Mouse (Mus musculus) frontal cortex, postnatal 10 days (tissue): ENCODE data around the gene Ccdc85c.
A peak's percentile ranks its signal among the peaks of the same experiment; 100 is the strongest.

Experiments used
- DNase-seq, 2 experiments: peaks; one replicate each; pipeline ENCODE4 v3.0.0; 2022; ENCODE audit warnings: low spot score in 2 of 2, mixed read lengths in 1 of 2

Ccdc85c gene

GRCm38 (mm10) chr12:108219163-108219562 is 56.1 kb downstream of the Ccdc85c start:
- DNase-seq, result no peak

- peak in 1 of 2 experiments; percentile 57 for DNase-seq
These were observed 57.7 kb downstream of the Ccdc85c start for GRCm38 (mm10) chr12:108217572-108217971.

GRCm38 (mm10) chr12:108216611-108217370 is 58.4 kb downstream of the Ccdc85c start:
- DNase-seq, result no peak

- no peak for DNase-seq
These were observed 60.1 kb downstream of the Ccdc85c start for GRCm38 (mm10) chr12:108215090-108215489.

GRCm38 (mm10) chr12:108213090-108214041 is 61.9 kb downstream of the Ccdc85c start:
- no peak for DNase-seq

GRCm38 (mm10) chr12:108212476-108212875 is 62.7 kb downstream of the Ccdc85c start:
- no peak for DNase-seq

- no peak for DNase-seq
These were observed 63.2 kb downstream of the Ccdc85c start for GRCm38 (mm10) chr12:108212071-108212470.

GRCm38 (mm10) chr12:108210623-108211022 is 64.6 kb downstream of the Ccdc85c start:
- DNase-seq, result no peak

GRCm38 (mm10) chr12:108208726-108209438 is 66.3 kb downstream of the Ccdc85c start:
- DNase-seq, result peak in 1 of 2 experiments; percentile 71

GRCm38 (mm10) chr12:108208216-108208615 is 67.0 kb downstream of the Ccdc85c start:
- no peak for DNase-seq

GRCm38 (mm10) chr12:108206641-108207040 is 68.6 kb downstream of the Ccdc85c start:
- peak in 1 of 2 experiments; percentile 71 for DNase-seq

- no peak for DNase-seq
These were observed 70.2 kb downstream of the Ccdc85c start for GRCm38 (mm10) chr12:108204978-108205377.

- no peak for DNase-seq
These were observed 71.3 kb downstream of the Ccdc85c start for GRCm38 (mm10) chr12:108203895-108204294.

- no peak for DNase-seq
These were observed 75.1 kb downstream of the Ccdc85c start for GRCm38 (mm10) chr12:108200094-108200493.

- no peak for DNase-seq
These were observed 76.8 kb downstream of the Ccdc85c start for GRCm38 (mm10) chr12:108198447-108198846.

- DNase-seq, result no peak
These were observed 79.5 kb downstream of the Ccdc85c start for GRCm38 (mm10) chr12:108195761-108196160.

GRCm38 (mm10) chr12:108193878-108194277 is 81.3 kb downstream of the Ccdc85c start:
- no peak for DNase-seq

- DNase-seq, result no peak
These were observed 87.6 kb downstream of the Ccdc85c start for GRCm38 (mm10) chr12:108187541-108188091.

GRCm38 (mm10) chr12:108181716-108182115 is 93.5 kb downstream of the Ccdc85c start:
- DNase-seq, result no peak

GRCm38 (mm10) chr12:108179321-108180266 is 95.6 kb downstream of the Ccdc85c start, which contains the start of gene Ccnk:
Ccnk (plus strand) TSS chr12:108179579.
- DNase-seq, result peak; percentile 99 to 100

- DNase-seq, result no peak
These were observed 96.1 kb downstream of the Ccdc85c start, which contains the start of gene Setd3 for GRCm38 (mm10) chr12:108179246-108179320. Setd3 (minus strand) TSS chr12:108179314.
